Mouse (Mus musculus) MEL (cell line): ENCODE data around the gene Pde3a.

Experiments used
- BHLHE40 ChIP-seq: IDR thresholded peaks from 2 replicates; pipeline ENCODE4 v1.6.1; 2012; ENCODE audit warnings: low read depth, mild to moderate bottlenecking, inconsistent platforms, low read length, improper control_type of control experiment, borderline replicate concordance
- CTCF ChIP-seq, 3 experiments: IDR thresholded peaks in 2 of 3; conservative IDR thresholded peaks in 1 of 3; 2 replicates each; pipeline ENCODE4 v1.5.1; 2011 to 2012; ENCODE audit warnings: low read length in 3 of 3, low read depth in 2 of 3, mild to moderate bottlenecking in 2 of 3, improper control_type of control experiment in 1 of 3, inconsistent platforms in 1 of 3, mixed read lengths in 1 of 3, moderate library complexity in 1 of 3; ENCODE audit not compliant: control insufficient read depth in 1 of 3, insufficient read depth in 1 of 3, poor library complexity in 1 of 3, severe bottlenecking in 1 of 3
- EP300 ChIP-seq, 2 experiments: IDR thresholded peaks; 2 replicates each; pipeline ENCODE4 v1.6.1; 2011; ENCODE audit warnings: improper control_type of control experiment in 2 of 2, low read length in 2 of 2, low read depth in 1 of 2, mild to moderate bottlenecking in 1 of 2
- ETS1 ChIP-seq: IDR thresholded peaks from 2 replicates; pipeline ENCODE4 v1.6.1; 2012; ENCODE audit warnings: low read depth, mild to moderate bottlenecking, inconsistent platforms, low read length, improper control_type of control experiment, moderate library complexity
- JUND ChIP-seq: IDR thresholded peaks from 2 replicates; pipeline ENCODE4 v1.6.1; 2011; ENCODE audit warnings: low read depth, mild to moderate bottlenecking, improper control_type of control experiment, low read length
- MAZ ChIP-seq: IDR thresholded peaks from 2 replicates; pipeline ENCODE4 v1.6.1; 2012; ENCODE audit warnings: low read depth, mild to moderate bottlenecking, inconsistent platforms, low read length, improper control_type of control experiment
- NELFE ChIP-seq: IDR thresholded peaks from 2 replicates; pipeline ENCODE4 v1.6.1; 2011; ENCODE audit warnings: low read depth, low read length, improper control_type of control experiment
- NRF1 ChIP-seq: IDR thresholded peaks from 2 replicates; pipeline ENCODE4 v1.6.1; 2014; ENCODE audit warnings: low read depth, mild to moderate bottlenecking, inconsistent platforms, low read length, improper control_type of control experiment, moderate library complexity; ENCODE audit not compliant: poor library complexity, insufficient read depth, severe bottlenecking
- POLR2A ChIP-seq, 2 experiments: IDR thresholded peaks; 2 replicates each; pipeline ENCODE4 v1.6.1; 2011 to 2012; ENCODE audit warnings: low read length in 2 of 2, mild to moderate bottlenecking in 2 of 2, control low read depth in 1 of 2, improper control_type of control experiment in 1 of 2, low read depth in 1 of 2, moderate library complexity in 1 of 2; ENCODE audit not compliant: control insufficient read depth in 1 of 2, insufficient read depth in 1 of 2, poor library complexity in 1 of 2
- RCOR1 ChIP-seq: IDR thresholded peaks from 2 replicates; pipeline ENCODE4 v1.6.1; 2012; ENCODE audit warnings: low read depth, mild to moderate bottlenecking, inconsistent platforms, low read length, improper control_type of control experiment
- UBTF ChIP-seq: IDR thresholded peaks from 2 replicates; pipeline ENCODE4 v1.6.1; 2012; ENCODE audit warnings: low read depth, mild to moderate bottlenecking, inconsistent platforms, low read length, improper control_type of control experiment, moderate library complexity, borderline replicate concordance; ENCODE audit not compliant: insufficient read depth

GRCm38 (mm10) chr6:141302842-141303241 is 53.8 kb downstream of the Pde3a start:
- TF ChIP-seq POLR2A (IDR thresholded peaks at IDR 0.05; ENCODE audit: control insufficient read depth in 1 of 2, insufficient read depth in 1 of 2, low read depth in 1 of 2, low read length in 2 of 2, poor library complexity in 1 of 2): no peak
- TF ChIP-seq EP300 (IDR thresholded peaks at IDR 0.05; ENCODE audit: low read depth in 1 of 2, low read length in 2 of 2): no peak
- TF ChIP-seq CTCF (IDR thresholded peaks at IDR 0.05 in 2 of 3, conservative IDR thresholded peaks at IDR 0.05 in 1 of 3; ENCODE audit: control insufficient read depth in 1 of 3, insufficient read depth in 1 of 3, low read depth in 2 of 3, low read length in 3 of 3, poor library complexity in 1 of 3, severe bottlenecking in 1 of 3): no peak
- no peak for TF ChIP-seq RCOR1
- TF ChIP-seq MAZ: no peak
- no peak for TF ChIP-seq UBTF
- TF ChIP-seq NRF1: no peak
- TF ChIP-seq ETS1: no peak
- no peak for TF ChIP-seq NELFE
- TF ChIP-seq BHLHE40: no peak
- TF ChIP-seq JUND: no peak
